Mouse (Mus musculus) stomach, postnatal 0 days (tissue): Measurements from ENCODE around the gene Hes6.

Experiments
- CTCF ChIP-seq: IDR thresholded peaks from 2 replicates; pipeline ENCODE4 v1.5.1; 2016; ENCODE audit warnings: antibody characterized with exemption, low read depth, mild to moderate bottlenecking, moderate library complexity
- EP300 ChIP-seq: optimal IDR thresholded peaks from 2 replicates; pipeline ENCODE3; 2016; ENCODE audit warnings: antibody characterized with exemption

- TF ChIP-seq CTCF, result no peak
- TF ChIP-seq EP300, result no peak
Observed at GRCm38 (mm10) chr1:91463336-91463995, 49.6 kb upstream of the Hes6 start.
